Mouse (Mus musculus) kidney, postnatal 36 days (tissue): ENCODE data around the gene Gjb4.
A peak's percentile ranks its signal among the peaks of the same experiment; 100 is the strongest.

Experiments
- DNase-seq, 2 experiments: peaks; one replicate each; pipeline ENCODE4 v3.0.0; 2021 to 2022; ENCODE audit warnings: mixed read lengths in 2 of 2

Gjb4 gene

GRCm38 (mm10) chr4:127349560-127350300 is 4.2 kb downstream of the Gjb4 start:
- no peak for DNase-seq

- no peak for DNase-seq
Observed at GRCm38 (mm10) chr4:127345000-127345399, 8.9 kb downstream of the Gjb4 start.

- no peak for DNase-seq
Observed at GRCm38 (mm10) chr4:127341372-127341771, 12.5 kb downstream of the Gjb4 start.

- no peak for DNase-seq
Observed at GRCm38 (mm10) chr4:127337668-127338067, 16.2 kb downstream of the Gjb4 start.

GRCm38 (mm10) chr4:127334870-127335504 is 18.9 kb downstream of the Gjb4 start:
- DNase-seq: no peak

GRCm38 (mm10) chr4:127331171-127331570 is 22.7 kb downstream of the Gjb4 start:
- no peak for DNase-seq

GRCm38 (mm10) chr4:127330181-127331100 is 23.4 kb downstream of the Gjb4 start, which contains the start of gene Gjb3:
Gjb3 (minus strand) TSS chr4:127330844.
- peak in 1 of 2 experiments; percentile 39 for DNase-seq

GRCm38 (mm10) chr4:127329751-127330150 is 24.1 kb downstream of the Gjb4 start:
- no peak for DNase-seq

GRCm38 (mm10) chr4:127329046-127329445 is 24.8 kb downstream of the Gjb4 start:
- no peak for DNase-seq

GRCm38 (mm10) chr4:127328378-127328777 is 25.5 kb downstream of the Gjb4 start:
- no peak for DNase-seq

- no peak for DNase-seq
Observed at GRCm38 (mm10) chr4:127327749-127328148, 26.1 kb downstream of the Gjb4 start.

GRCm38 (mm10) chr4:127327258-127327657 is 26.6 kb downstream of the Gjb4 start:
- DNase-seq: no peak

GRCm38 (mm10) chr4:127325276-127325675 is 28.6 kb downstream of the Gjb4 start:
- peak; percentile 25 to 56 for DNase-seq

- DNase-seq: peak; percentile 58 to 90
Observed at GRCm38 (mm10) chr4:127324759-127325158, 29.1 kb downstream of the Gjb4 start.

GRCm38 (mm10) chr4:127324296-127324695 is 29.6 kb downstream of the Gjb4 start:
- peak; percentile 62 to 83 for DNase-seq

GRCm38 (mm10) chr4:127323651-127324050 is 30.2 kb downstream of the Gjb4 start:
- DNase-seq: peak; percentile 29

- DNase-seq: peak; percentile 65 to 84
Observed at GRCm38 (mm10) chr4:127319613-127320012, 34.3 kb downstream of the Gjb4 start.

GRCm38 (mm10) chr4:127317143-127317542 is 36.7 kb downstream of the Gjb4 start:
- peak; percentile 19 to 37 for DNase-seq

GRCm38 (mm10) chr4:127315753-127316152 is 38.1 kb downstream of the Gjb4 start:
- no peak for DNase-seq

- DNase-seq: no peak
Observed at GRCm38 (mm10) chr4:127314585-127314984, 39.3 kb downstream of the Gjb4 start.

- DNase-seq: peak; percentile 79 to 91
Observed at GRCm38 (mm10) chr4:127313861-127314260, 40.0 kb downstream of the Gjb4 start, which contains the start of gene Gja4. Gja4 (minus strand) TSS chr4:127314039.

- no peak for DNase-seq
Observed at GRCm38 (mm10) chr4:127312349-127312748, 41.5 kb downstream of the Gjb4 start.

- no peak for DNase-seq
Observed at GRCm38 (mm10) chr4:127311561-127311960, 42.3 kb downstream of the Gjb4 start.
